Mouse (Mus musculus) limb, embryonic 12.5 days (tissue): ENCODE results near the gene Abcd1. TPM values are rescaled to one million over a fixed set of nuclear protein-coding genes. Genes with fewer than 3 reads are reported as not detected.
"Not testable (repeated sequence)": the region's sequence is repeated elsewhere in the genome, so short reads cannot be mapped to it uniquely, and the experiment has no call there.

Source experiments
- ATAC-seq: fragments of 200-750 bp; cut with Nextera tagmentation; 2 replicates; pipeline ENCODE4 v1.8.0; 2017; ENCODE audit warnings: low read depth, moderate TSS enrichment; ENCODE audit not compliant: insufficient number of reproducible peaks, insufficient read depth, low FRiP score, low TSS enrichment
- H3K27ac ChIP-seq: fragments of 300-500 bp; sonication (generic); 2 replicates; pipeline ENCODE4 v1.5.1; 2016; ENCODE audit warnings: mild to moderate bottlenecking, moderate library complexity
- H3K27me3 ChIP-seq: fragments of 300-500 bp; sonication (generic); 2 replicates; pipeline ENCODE4 v1.6.1; 2016; ENCODE audit warnings: mild to moderate bottlenecking, moderate library complexity
- H3K36me3 ChIP-seq: fragments of 300-500 bp; sonication (generic); 2 replicates; pipeline ENCODE4 v1.6.1; 2016; ENCODE audit warnings: mild to moderate bottlenecking, moderate library complexity
- H3K4me1 ChIP-seq: fragments of 300-500 bp; sonication (generic); replicated peaks from 2 replicates; pipeline ENCODE4 v1.6.1; 2016
- H3K4me2 ChIP-seq: fragments of 300-500 bp; sonication (generic); 2 replicates; pipeline ENCODE4 v1.6.1; 2016; ENCODE audit warnings: mild to moderate bottlenecking, moderate library complexity
- H3K4me3 ChIP-seq: fragments of 300-500 bp; sonication (generic); replicated peaks from 2 replicates; pipeline ENCODE4 v1.5.1; 2016; ENCODE audit warnings: mild to moderate bottlenecking
- H3K9ac ChIP-seq: fragments of 300-500 bp; sonication (generic); replicated peaks from 2 replicates; pipeline ENCODE4 v1.6.1; 2016; ENCODE audit warnings: mild to moderate bottlenecking, moderate library complexity
- H3K9me3 ChIP-seq: fragments of 300-500 bp; sonication (generic); 2 replicates; pipeline ENCODE4 v1.6.1; 2016; ENCODE audit warnings: mild to moderate bottlenecking, moderate library complexity
- WGBS: fragments of 180-500 bp; shearing (Covaris S2); methylation state at CpG from one replicate; pipeline ENCODE4 v1.1.7; 2016; 5-methylcytosine and 5-hydroxymethylcytosine counted together
- polyA plus RNA-seq: library from polyadenylated mRNA; unstranded; fragments of >200 nt; fragmentation: Nextera tagmentation; extraction: Ambion mirVana; gene quantifications from 2 replicates; pipeline ENCODE4 v1.2.1, GENCODE M21; 2016

Gene Abcd1
- polyA plus RNA-seq, 1 experiment from 2014 or later, result 13.2 TPM

DNA sequence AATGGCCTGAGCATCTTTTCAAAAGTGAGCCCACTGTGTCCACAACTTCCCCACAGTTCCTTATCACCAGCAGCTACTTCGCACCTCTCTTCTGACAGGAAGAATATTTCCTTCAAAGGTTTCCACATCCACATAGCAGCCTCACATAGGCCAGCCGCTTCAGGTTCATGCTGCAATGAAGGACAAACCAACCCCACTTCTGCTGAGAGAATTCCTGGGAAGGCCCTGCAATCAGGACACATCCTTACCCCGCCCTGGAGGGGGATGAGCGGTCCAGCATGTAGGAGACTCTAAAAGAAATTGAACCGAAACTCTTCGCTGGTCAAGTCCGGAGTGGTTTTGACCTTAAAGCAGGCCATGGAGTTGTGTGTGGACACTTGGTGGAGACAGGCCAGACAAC is 23.4 kb downstream of the Abcd1 start:
- H3K4me2 ChIP-seq, H3K9me3 ChIP-seq, ATAC-seq, H3K4me1 ChIP-seq, H3K27ac ChIP-seq, H3K4me3 ChIP-seq, H3K9ac ChIP-seq, H3K36me3 ChIP-seq: not testable (repeated sequence)
- peaks cover 12% of the 10 kb centered on the region for H3K27me3 ChIP-seq
- 93% methylated on average over 7 of the region's 7 CpGs for WGBS

- no peak for ATAC-seq
- no peaks in the 10 kb centered on the region; the same call in 1 of the 2 replicates for H3K27me3 ChIP-seq
- no peaks in the 10 kb centered on the region for H3K36me3 ChIP-seq
- WGBS, result 76% methylated on average over 1 of the region's 1 CpGs
- no peak overlapping the region for H3K4me3 ChIP-seq
- no peaks in the 10 kb centered on the region for H3K4me1 ChIP-seq
- H3K9me3 ChIP-seq, result no peaks in the 10 kb centered on the region
- no peak overlapping the region for H3K27ac ChIP-seq
- no peak overlapping the region for H3K9ac ChIP-seq
- H3K4me2 ChIP-seq, result no peak overlapping the region
Measured at GRCm38 (mm10) chrX:73744774-73745481, 28.5 kb downstream of the Abcd1 start.

GRCm38 (mm10) chrX:73748977-73749376 is 32.6 kb downstream of the Abcd1 start:
- WGBS, result 81% methylated on average over 1 of the region's 1 CpGs
- no peak for ATAC-seq
- Histone ChIP-seq H3K9ac (no peak overlapping the region), H3K4me2 (no peak overlapping the region), H3K27ac (no peak overlapping the region), H3K9me3 (no peaks in the 10 kb centered on the region), H3K27me3 (no peaks in the 10 kb centered on the region; the same call in 1 of the 2 replicates), H3K36me3 (no peaks in the 10 kb centered on the region), H3K4me3 (no peak overlapping the region), H3K4me1 (no peaks in the 10 kb centered on the region)

GRCm38 (mm10) chrX:73756334-73757140 is 40.1 kb downstream of the Abcd1 start, which contains the start of gene Plxnb3:
TSS of gene Plxnb3 (plus strand) at chrX:73757090.
- no peaks in the 10 kb centered on the region for H3K9me3 ChIP-seq
- H3K27ac ChIP-seq, result no peak within 1 kb of the TSS
- no peak for ATAC-seq
- no peaks in the 10 kb centered on the region for H3K36me3 ChIP-seq
- H3K4me1 ChIP-seq, result no peaks in the 10 kb centered on the region
- 69% methylated on average over 5 of the region's 5 CpGs for WGBS
- no peak within 1 kb of the TSS for H3K9ac ChIP-seq
- H3K27me3 ChIP-seq, result peaks cover 19% of the 10 kb centered on the region
- H3K4me3 ChIP-seq, result no peak within 1 kb of the TSS
- no peak within 1 kb of the TSS for H3K4me2 ChIP-seq

DNA sequence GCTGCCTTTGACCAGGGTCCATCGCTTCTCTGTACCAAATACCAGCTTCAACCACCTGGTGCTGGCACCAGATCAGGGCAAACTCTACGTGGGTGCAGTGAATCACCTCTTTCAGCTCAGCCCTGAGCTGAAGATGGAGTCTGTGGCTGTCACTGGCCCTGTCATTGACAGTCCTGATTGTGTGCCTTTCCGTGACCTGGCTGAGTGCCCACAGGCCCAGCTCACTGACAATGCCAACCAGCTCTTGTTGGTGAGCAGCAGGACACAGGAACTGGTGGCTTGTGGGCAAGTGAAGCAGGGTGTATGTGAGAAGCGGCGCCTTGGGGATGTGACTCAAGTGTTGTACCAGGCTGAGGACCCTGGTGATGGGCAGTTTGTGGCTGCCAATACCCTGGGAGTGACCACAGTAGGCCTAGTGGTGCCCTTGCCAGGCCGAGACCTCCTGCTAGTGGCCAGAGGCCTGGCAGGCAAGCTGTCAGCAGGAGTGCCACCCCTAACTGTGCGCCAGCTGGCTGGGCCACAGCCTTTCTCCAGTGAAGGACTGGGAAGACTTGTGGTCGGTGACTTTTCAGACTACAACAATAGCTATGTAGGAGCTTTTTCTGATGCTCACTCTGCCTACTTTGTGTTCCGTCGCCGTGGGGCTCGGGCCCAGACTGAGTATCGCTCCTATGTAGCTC is 42.4 kb downstream of the Abcd1 start:
- Histone ChIP-seq H3K36me3 (no peaks in the 10 kb centered on the region), H3K4me3 (no peak overlapping the region), H3K4me2 (no peak overlapping the region), H3K27ac (no peak overlapping the region), H3K27me3 (peaks cover 19% of the 10 kb centered on the region), H3K9ac (no peak overlapping the region), H3K4me1 (no peaks in the 10 kb centered on the region), H3K9me3 (no peaks in the 10 kb centered on the region)
- 83% methylated on average over 13 of the region's 13 CpGs for WGBS
- no peak for ATAC-seq

DNA sequence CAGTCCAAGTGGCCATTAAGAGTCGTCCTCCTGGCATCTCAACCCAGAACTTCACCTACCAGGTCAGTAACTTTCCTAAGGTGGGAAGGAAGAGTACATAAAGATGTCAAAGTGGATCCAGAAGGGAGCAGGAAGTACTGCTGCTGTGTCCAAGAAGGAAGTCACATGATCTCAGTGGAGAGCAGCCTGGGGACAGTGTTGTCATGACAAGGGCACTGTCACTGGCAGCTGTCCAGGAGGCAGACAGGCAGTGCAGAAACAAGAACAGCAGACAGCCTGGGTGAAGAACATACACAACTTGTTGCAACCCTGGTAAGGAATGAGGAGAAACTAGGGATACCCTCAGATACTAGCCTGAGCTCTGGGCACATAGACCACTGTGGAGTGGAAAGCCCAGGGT is 48.9 kb downstream of the Abcd1 start:
- ATAC-seq, result no peak
- H3K4me1 ChIP-seq, result no peaks in the 10 kb centered on the region
- no peak overlapping the region for H3K9ac ChIP-seq
- no peak overlapping the region for H3K4me3 ChIP-seq
- no peaks in the 10 kb centered on the region for H3K27me3 ChIP-seq
- WGBS, result 69% methylated on average over 1 of the region's 1 CpGs
- no peaks in the 10 kb centered on the region for H3K36me3 ChIP-seq
- no peak overlapping the region for H3K4me2 ChIP-seq
- H3K27ac ChIP-seq, result no peak overlapping the region
- H3K9me3 ChIP-seq, result no peaks in the 10 kb centered on the region

- Histone ChIP-seq H3K27ac (no peak overlapping the region), H3K4me3 (no peak overlapping the region), H3K4me2 (no peak overlapping the region), H3K9me3 (no peaks in the 10 kb centered on the region), H3K4me1 (no peaks in the 10 kb centered on the region), H3K27me3 (peaks cover 4% of the 10 kb centered on the region), H3K36me3 (no peaks in the 10 kb centered on the region), H3K9ac (no peak overlapping the region)
- WGBS, result 60% methylated on average over 9 of the region's 9 CpGs
- no peak for ATAC-seq
Measured at GRCm38 (mm10) chrX:73767267-73767666, 50.9 kb downstream of the Abcd1 start.

GRCm38 (mm10) chrX:73774168-73774760 is 57.9 kb downstream of the Abcd1 start, which contains the start of gene Srpk3:
TSS of gene Srpk3 (plus strand) at chrX:73774405.
- Histone ChIP-seq H3K36me3 (peaks cover 26% of the 10 kb centered on the region; the same call in 1 of the 2 replicates), H3K4me2 (no peak within 1 kb of the TSS), H3K4me3 (no peak within 1 kb of the TSS), H3K9ac (no peak within 1 kb of the TSS), H3K27ac (0 out of 2 replicates have a peak within 1 kb of the TSS, but pooled peaks have one; percentile 2), H3K4me1 (no peaks in the 10 kb centered on the region), H3K27me3 (peaks cover 11% of the 10 kb centered on the region), H3K9me3 (no peaks in the 10 kb centered on the region)
- 44% methylated on average over 9 of the region's 9 CpGs for WGBS
- ATAC-seq, result no peak

GRCm38 (mm10) chrX:73774802-73775483 is 58.5 kb downstream of the Abcd1 start:
- Histone ChIP-seq H3K4me1 (no peaks in the 10 kb centered on the region), H3K9ac (no peak overlapping the region), H3K27me3 (peaks cover 11% of the 10 kb centered on the region), H3K4me2 (no peak overlapping the region), H3K27ac (0 out of 2 replicates have a peak overlapping the region, but pooled peaks have one; percentile 2), H3K4me3 (no peak overlapping the region), H3K9me3 (no peaks in the 10 kb centered on the region), H3K36me3 (peaks cover 32% of the 10 kb centered on the region)
- 67% methylated on average over 10 of the region's 10 CpGs for WGBS
- ATAC-seq, result no peak

GRCm38 (mm10) chrX:73782227-73782626 is 65.8 kb downstream of the Abcd1 start:
- peaks cover 48% of the 10 kb centered on the region for H3K36me3 ChIP-seq
- H3K4me2 ChIP-seq, result no peak overlapping the region
- H3K27ac ChIP-seq, result no peak overlapping the region
- no peaks in the 10 kb centered on the region for H3K9me3 ChIP-seq
- no peak for ATAC-seq
- peaks cover 22% of the 10 kb centered on the region for H3K27me3 ChIP-seq
- no peak overlapping the region for H3K4me3 ChIP-seq
- 86% methylated on average over 3 of the region's 3 CpGs for WGBS
- H3K9ac ChIP-seq, result no peak overlapping the region
- peaks cover 7% of the 10 kb centered on the region for H3K4me1 ChIP-seq
